Mouse (Mus musculus) hindbrain, embryonic 11.5 days (tissue): Measurements from ENCODE around the gene Telo2. TPM values are rescaled to one million over a fixed set of nuclear protein-coding genes. Genes with fewer than 3 reads are reported as not detected.
"Not testable (repeated sequence)": the region's sequence is repeated elsewhere in the genome, so short reads cannot be mapped to it uniquely, and the experiment has no call there.

ENCODE experiments used
- ATAC-seq: fragments of 200-750 bp; cut with Nextera tagmentation; 2 replicates; pipeline ENCODE4 v1.8.0; 2017; ENCODE audit warnings: mild to moderate bottlenecking, moderate TSS enrichment, moderate library complexity; ENCODE audit not compliant: low FRiP score
- DNase-seq: peaks from one replicate; pipeline ENCODE4 v3.0.0-alpha.2; 2015; ENCODE audit warnings: low spot score
- H3K27ac ChIP-seq: fragments of 300-500 bp; sonication (generic); 2 replicates; pipeline ENCODE4 v1.5.1; 2014; ENCODE audit warnings: mild to moderate bottlenecking, low read depth, low read length
- H3K27me3 ChIP-seq: fragments of 300-500 bp; sonication (generic); 2 replicates; pipeline ENCODE4 v1.6.1; 2014; ENCODE audit warnings: mild to moderate bottlenecking, low read length, moderate library complexity, mixed read lengths; ENCODE audit not compliant: control insufficient read depth, insufficient read depth
- H3K36me3 ChIP-seq: fragments of 300-500 bp; sonication (generic); 2 replicates; pipeline ENCODE4 v1.6.1; 2014; ENCODE audit warnings: mild to moderate bottlenecking, low read length, moderate library complexity, mixed read lengths; ENCODE audit not compliant: control insufficient read depth, insufficient read depth
- H3K4me1 ChIP-seq: fragments of 300-500 bp; sonication (generic); replicated peaks from 2 replicates; pipeline ENCODE4 v1.6.1; 2014; ENCODE audit warnings: low read length, mixed read lengths; ENCODE audit not compliant: control insufficient read depth, insufficient read depth
- H3K4me2 ChIP-seq: fragments of 300-500 bp; sonication (generic); replicated peaks from 2 replicates; pipeline ENCODE4 v1.6.1; 2014; ENCODE audit warnings: mild to moderate bottlenecking, low read depth, low read length
- H3K4me3 ChIP-seq: fragments of 300-500 bp; sonication (generic); 2 replicates; pipeline ENCODE4 v1.5.1; 2014; ENCODE audit warnings: low read depth, low read length
- H3K9ac ChIP-seq: fragments of 300-500 bp; sonication (generic); 2 replicates; pipeline ENCODE4 v1.6.1; 2014; ENCODE audit warnings: low read depth, low read length
- H3K9me3 ChIP-seq: fragments of 300-500 bp; sonication (generic); 2 replicates; pipeline ENCODE4 v1.6.1; 2016; ENCODE audit warnings: low read length; ENCODE audit not compliant: control insufficient read depth
- WGBS: fragments of 180-500 bp; shearing (Covaris S2); extraction: QIAGEN DNeasy Blood & Tissue Kit; methylation state at CpG from one replicate; pipeline ENCODE4 v1.1.7; 2014; 5-methylcytosine and 5-hydroxymethylcytosine counted together
- polyA plus RNA-seq: library from polyadenylated mRNA; unstranded; fragments of >200 nt; fragmentation: Nextera tagmentation; extraction: Ambion mirVana; gene quantifications from 2 replicates; pipeline ENCODE4 v1.2.1, GENCODE M21; 2014

Telo2 gene
- polyA plus RNA-seq, 1 experiment from 2014 or later, result 28.8 TPM

- ATAC-seq (no peak), DNase-seq (no peak)
- Histone ChIP-seq H3K9ac (no peak overlapping the region), H3K36me3 (no peaks in the 10 kb centered on the region), H3K27me3 (no peaks in the 10 kb centered on the region), H3K9me3 (no peaks in the 10 kb centered on the region), H3K27ac (no peak overlapping the region), H3K4me1 (peaks cover 8% of the 10 kb centered on the region), H3K4me3 (no peak overlapping the region), H3K4me2 (no peak overlapping the region)
- 90% methylated on average over 1 of the region's 1 CpGs for WGBS
These were observed 14.3 kb upstream of the Telo2 start for GRCm38 (mm10) chr17:25130060-25130459.

- ATAC-seq, result no peak
- H3K36me3 ChIP-seq, result no peaks in the 10 kb centered on the region
- H3K4me3 ChIP-seq, result no peak overlapping the region
- DNase-seq, result no peak
- no peak overlapping the region for H3K27ac ChIP-seq
- H3K27me3 ChIP-seq, result no peaks in the 10 kb centered on the region
- H3K4me1 ChIP-seq, result no peaks in the 10 kb centered on the region
- no peak overlapping the region for H3K9ac ChIP-seq
- H3K4me2 ChIP-seq, result no peak overlapping the region
- H3K9me3 ChIP-seq, result no peaks in the 10 kb centered on the region
- 78% methylated on average over 9 of the region's 9 CpGs for WGBS
These were observed 11.9 kb upstream of the Telo2 start for GRCm38 (mm10) chr17:25127681-25128080.

- 59% methylated on average over 8 of the region's 8 CpGs for WGBS
- Histone ChIP-seq H3K4me1 (no peaks in the 10 kb centered on the region), H3K4me2 (no peak overlapping the region), H3K9me3 (no peaks in the 10 kb centered on the region), H3K27ac (no peak overlapping the region), H3K4me3 (no peak overlapping the region), H3K36me3 (no peaks in the 10 kb centered on the region), H3K9ac (no peak overlapping the region), H3K27me3 (no peaks in the 10 kb centered on the region)
- DNase-seq (peak; percentile 21), ATAC-seq (no peak)
These were observed 11.3 kb upstream of the Telo2 start for GRCm38 (mm10) chr17:25127079-25127478.

DNA sequence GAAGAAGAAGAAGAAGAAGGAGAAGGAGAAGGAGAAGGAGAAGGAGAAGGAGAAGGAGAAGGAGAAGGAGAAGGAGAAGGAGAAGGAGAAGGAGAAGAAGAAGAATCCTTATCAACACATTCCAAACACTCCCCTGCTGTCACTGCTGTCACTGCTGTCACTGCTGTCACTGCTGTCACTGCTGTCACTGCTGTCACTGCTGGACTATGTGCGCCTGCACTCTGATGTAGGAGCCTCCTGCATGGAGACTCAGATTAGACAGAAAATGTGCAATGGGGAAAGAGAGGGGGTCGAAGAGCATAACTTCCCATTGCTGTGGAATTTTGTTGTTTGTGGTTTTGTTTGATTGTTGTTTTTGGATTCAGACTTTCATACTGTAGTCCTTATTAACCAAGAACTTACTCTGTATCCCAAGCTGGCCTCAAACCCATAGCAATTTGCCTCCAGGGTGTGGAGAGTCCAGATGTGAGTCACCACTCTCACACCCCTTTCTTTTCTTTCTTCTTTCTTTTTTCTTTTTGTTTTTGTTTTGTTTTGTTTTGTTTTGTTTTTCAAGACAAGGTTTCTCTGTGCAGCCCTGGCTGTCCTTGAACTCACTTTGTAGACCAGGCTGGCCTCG lies 9.8 kb upstream of the Telo2 start:
- WGBS, result 68% methylated on average over 3 of the region's 3 CpGs
- not testable (repeated sequence) for H3K9me3 ChIP-seq, H3K27ac ChIP-seq, H3K36me3 ChIP-seq, H3K9ac ChIP-seq, H3K4me1 ChIP-seq, H3K4me2 ChIP-seq, H3K27me3 ChIP-seq, DNase-seq, ATAC-seq, H3K4me3 ChIP-seq

GRCm38 (mm10) chr17:25123979-25124378 lies 8.2 kb upstream of the Telo2 start:
- no peaks in the 10 kb centered on the region for H3K9me3 ChIP-seq
- no peak overlapping the region for H3K27ac ChIP-seq
- no peaks in the 10 kb centered on the region for H3K36me3 ChIP-seq
- H3K4me2 ChIP-seq, result no peak overlapping the region
- ATAC-seq (no peak), DNase-seq (peak; percentile 26)
- H3K4me3 ChIP-seq, result no peak overlapping the region
- WGBS, result 31% methylated on average over 7 of the region's 7 CpGs
- H3K27me3 ChIP-seq, result 0 out of 2 replicates have a peak, but pooled peaks cover 2% of the 10 kb centered on the region
- no peak overlapping the region for H3K9ac ChIP-seq
- H3K4me1 ChIP-seq, result no peaks in the 10 kb centered on the region

DNA sequence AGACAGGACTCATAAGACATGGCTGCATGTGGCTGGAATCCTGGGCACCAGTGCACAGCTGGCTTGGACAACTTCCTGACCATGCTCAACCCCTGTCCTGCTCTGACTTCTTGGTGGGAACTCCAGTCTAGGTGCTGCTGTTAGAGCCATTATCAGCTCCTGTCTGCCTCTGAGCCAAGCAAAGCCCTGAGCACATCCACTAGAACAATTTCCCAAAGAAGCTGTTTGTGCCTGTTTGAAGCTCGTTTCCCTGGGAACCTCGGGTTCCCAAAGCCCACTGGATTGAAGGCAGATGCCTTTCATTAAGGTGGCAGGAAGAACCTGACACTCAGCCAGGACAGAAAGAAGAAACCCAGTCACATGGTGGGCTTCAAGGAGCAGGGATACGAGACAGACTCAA lies 4.6 kb upstream of the Telo2 start, which contains the start of gene Ptx4:
Gene Ptx4, plus strand, starts transcription at position 355 of the 400 bp plus-strand sequence.
- DNase-seq, result no peak
- Histone ChIP-seq H3K27me3 (0 out of 2 replicates have a peak, but pooled peaks cover 2% of the 10 kb centered on the region), H3K36me3 (no peaks in the 10 kb centered on the region), H3K9ac (no peak within 1 kb of the TSS), H3K4me3 (no peak within 1 kb of the TSS), H3K4me1 (no peaks in the 10 kb centered on the region), H3K27ac (no peak within 1 kb of the TSS), H3K4me2 (no peak within 1 kb of the TSS), H3K9me3 (no peaks in the 10 kb centered on the region)
- 45% methylated on average over 3 of the region's 3 CpGs for WGBS
- no peak for ATAC-seq

DNA sequence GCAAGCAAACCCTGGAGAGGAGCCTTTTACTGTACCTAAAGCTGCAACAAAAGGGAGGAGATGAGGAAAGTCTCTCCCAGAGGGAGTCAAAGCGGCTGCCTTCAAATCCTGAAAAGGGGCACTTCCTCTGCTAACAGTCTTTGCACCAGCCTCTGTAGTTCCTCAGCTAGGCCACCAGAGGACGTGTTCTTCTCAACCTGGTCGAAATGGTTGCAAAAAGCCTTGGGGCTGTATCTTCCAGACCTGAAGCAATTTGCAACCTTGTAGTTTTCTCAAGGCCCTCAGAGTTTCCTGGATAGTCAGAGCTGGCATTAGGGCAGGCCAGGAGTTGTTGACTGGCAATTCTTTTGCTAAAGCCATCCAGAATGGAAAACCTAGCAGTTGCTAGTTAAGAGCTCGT lies 1.5 kb upstream of the Telo2 start:
- Histone ChIP-seq H3K4me3 (no peak overlapping the region), H3K9ac (no peak overlapping the region), H3K27me3 (0 out of 2 replicates have a peak, but pooled peaks cover 2% of the 10 kb centered on the region), H3K27ac (no peak overlapping the region), H3K4me2 (no peak overlapping the region), H3K36me3 (no peaks in the 10 kb centered on the region), H3K4me1 (0 out of 2 replicates have a peak, but pooled peaks cover 3% of the 10 kb centered on the region), H3K9me3 (no peaks in the 10 kb centered on the region)
- WGBS, result 38% methylated on average over 4 of the region's 4 CpGs
- ATAC-seq (no peak), DNase-seq (peak; percentile 5)

GRCm38 (mm10) chr17:25114908-25115645 lies 690 bp downstream of the Telo2 start:
- DNase-seq, result no peak
- ATAC-seq, result no peak
- no peaks in the 10 kb centered on the region for H3K27me3 ChIP-seq
- peak overlapping the region; percentile 60 for H3K9ac ChIP-seq
- H3K27ac ChIP-seq, result peak overlapping the region; percentile 79
- H3K36me3 ChIP-seq, result 0 out of 2 replicates have a peak, but pooled peaks cover 3% of the 10 kb centered on the region
- peak overlapping the region; percentile 57 for H3K4me3 ChIP-seq
- no peaks in the 10 kb centered on the region for H3K9me3 ChIP-seq
- WGBS, result 13% methylated on average over 23 of the region's 23 CpGs
- H3K4me1 ChIP-seq, result 0 out of 2 replicates have a peak, but pooled peaks cover 3% of the 10 kb centered on the region
- peak overlapping the region; percentile 98 for H3K4me2 ChIP-seq
